Mouse (Mus musculus): Measurements from ENCODE around the gene Cd300ld. TPM values are rescaled to one million over a fixed set of nuclear protein-coding genes. Genes with fewer than 3 reads are reported as not detected.

The Cd300ld gene
- polyA plus RNA-seq, 1 experiment from 2014 or later, result 0.22 TPM

GRCm38 (mm10) chr11:114972726-114973125 lies 17.0 kb downstream of the Cd300ld start:
- H3K4me1 ChIP-seq (replicated peaks; ENCODE audit: insufficient read depth, low read length), result no peaks in the 10 kb centered on the region

GRCm38 (mm10) chr11:114968752-114969207 lies 20.9 kb downstream of the Cd300ld start, which contains the start of gene Cd300c:
TSS of gene Cd300c (minus strand) at chr11:114969157.
- DNase-seq (ENCODE audit: low spot score), result no peak
- no peaks in the 10 kb centered on the region for H3K36me3 ChIP-seq (ENCODE audit: insufficient read depth, low read length)
- ATAC-seq (replicated peaks; ENCODE audit: low FRiP score, low read depth), result no peak
- no peaks in the 10 kb centered on the region for H3K27me3 ChIP-seq (ENCODE audit: insufficient read depth, low read length)
- no peak within 1 kb of the TSS for H3K9ac ChIP-seq (ENCODE audit: low read depth, low read length)
- H3K27ac ChIP-seq, result no peak within 1 kb of the TSS
- no peaks in the 10 kb centered on the region for H3K9me3 ChIP-seq (replicated peaks; ENCODE audit: low read length)
- no peak for TF ChIP-seq CTCF (IDR thresholded peaks at IDR 0.05; ENCODE audit: low read depth)
- no peak within 1 kb of the TSS for H3K4me2 ChIP-seq (ENCODE audit: low read length)
- H3K4me1 ChIP-seq (replicated peaks; ENCODE audit: insufficient read depth, low read length), result no peaks in the 10 kb centered on the region
- H3K4me3 ChIP-seq (replicated peaks; ENCODE audit: low read depth, low read length), result no peak within 1 kb of the TSS
- 76% methylated on average over 9 of the region's 9 CpGs for WGBS

More at GRCm38 (mm10) chr11:114972726-114973125, 17.0 kb downstream of the Cd300ld start:
- Histone ChIP-seq H3K36me3 (ENCODE audit: insufficient read depth, low read length) (no peaks in the 10 kb centered on the region), H3K27me3 (ENCODE audit: insufficient read depth, low read length) (no peaks in the 10 kb centered on the region), H3K9me3 (replicated peaks; ENCODE audit: low read length) (no peaks in the 10 kb centered on the region), H3K4me3 (replicated peaks; ENCODE audit: low read depth, low read length) (no peak overlapping the region), H3K4me2 (ENCODE audit: low read length) (no peak overlapping the region), H3K27ac (no peak overlapping the region), H3K9ac (ENCODE audit: low read depth, low read length) (no peak overlapping the region)
- no peak for TF ChIP-seq CTCF (IDR thresholded peaks at IDR 0.05; ENCODE audit: low read depth)
- WGBS, result 82% methylated on average over 10 of the region's 10 CpGs
- DNase-seq (ENCODE audit: low spot score) (no peak), ATAC-seq (replicated peaks; ENCODE audit: low FRiP score, low read depth) (no peak)

- no peaks in the 10 kb centered on the region for H3K9me3 ChIP-seq (replicated peaks; ENCODE audit: low read length)
- no peak for DNase-seq (ENCODE audit: low spot score)
- TF ChIP-seq CTCF (IDR thresholded peaks at IDR 0.05; ENCODE audit: low read depth), result no peak
- ATAC-seq (replicated peaks; ENCODE audit: low FRiP score, low read depth), result no peak
- H3K9ac ChIP-seq (ENCODE audit: low read depth, low read length), result no peak overlapping the region
- H3K4me1 ChIP-seq (replicated peaks; ENCODE audit: insufficient read depth, low read length), result no peaks in the 10 kb centered on the region
- H3K27ac ChIP-seq, result no peak overlapping the region
- no peaks in the 10 kb centered on the region for H3K27me3 ChIP-seq (ENCODE audit: insufficient read depth, low read length)
- no peaks in the 10 kb centered on the region for H3K36me3 ChIP-seq (ENCODE audit: insufficient read depth, low read length)
- H3K4me3 ChIP-seq (replicated peaks; ENCODE audit: low read depth, low read length), result no peak overlapping the region
- WGBS, result 38% methylated on average over 3 of the region's 3 CpGs
- no peak overlapping the region for H3K4me2 ChIP-seq (ENCODE audit: low read length)
These were observed 24.4 kb downstream of the Cd300ld start for GRCm38 (mm10) chr11:114965182-114965828.

GRCm38 (mm10) chr11:114960369-114960768 lies 29.4 kb downstream of the Cd300ld start:
- Histone ChIP-seq H3K36me3 (ENCODE audit: insufficient read depth, low read length) (no peaks in the 10 kb centered on the region), H3K4me2 (ENCODE audit: low read length) (no peak overlapping the region), H3K9ac (ENCODE audit: low read depth, low read length) (no peak overlapping the region), H3K9me3 (replicated peaks; ENCODE audit: low read length) (no peaks in the 10 kb centered on the region), H3K4me3 (replicated peaks; ENCODE audit: low read depth, low read length) (no peak overlapping the region), H3K27ac (no peak overlapping the region), H3K4me1 (replicated peaks; ENCODE audit: insufficient read depth, low read length) (no peaks in the 10 kb centered on the region), H3K27me3 (ENCODE audit: insufficient read depth, low read length) (no peaks in the 10 kb centered on the region)
- no peak for TF ChIP-seq CTCF (IDR thresholded peaks at IDR 0.05; ENCODE audit: low read depth)
- no peak for DNase-seq (ENCODE audit: low spot score)
- no peak for ATAC-seq (replicated peaks; ENCODE audit: low FRiP score, low read depth)
- WGBS, result 84% methylated on average over 1 of the region's 1 CpGs

- H3K36me3 ChIP-seq (ENCODE audit: insufficient read depth, low read length), result no peaks in the 10 kb centered on the region
- no peaks in the 10 kb centered on the region for H3K9me3 ChIP-seq (replicated peaks; ENCODE audit: low read length)
- H3K4me2 ChIP-seq (ENCODE audit: low read length), result no peak within 1 kb of the TSS
- 41% methylated on average over 6 of the region's 6 CpGs for WGBS
- H3K4me3 ChIP-seq (replicated peaks; ENCODE audit: low read depth, low read length), result no peak within 1 kb of the TSS
- no peak for TF ChIP-seq CTCF (IDR thresholded peaks at IDR 0.05; ENCODE audit: low read depth)
- no peak within 1 kb of the TSS for H3K9ac ChIP-seq (ENCODE audit: low read depth, low read length)
- DNase-seq (ENCODE audit: low spot score) (no peak), ATAC-seq (replicated peaks; ENCODE audit: low FRiP score, low read depth) (no peak)
- no peaks in the 10 kb centered on the region for H3K27me3 ChIP-seq (ENCODE audit: insufficient read depth, low read length)
- no peak within 1 kb of the TSS for H3K27ac ChIP-seq
- no peaks in the 10 kb centered on the region for H3K4me1 ChIP-seq (replicated peaks; ENCODE audit: insufficient read depth, low read length)
These were observed 55.6 kb downstream of the Cd300ld start, which contains the start of gene Cd300lb for GRCm38 (mm10) chr11:114934144-114934543. TSS of gene Cd300lb (minus strand) at chr11:114934386.

GRCm38 (mm10) chr11:114933591-114933990 lies 56.1 kb downstream of the Cd300ld start:
- H3K9me3 ChIP-seq (replicated peaks; ENCODE audit: low read length), result no peaks in the 10 kb centered on the region
- no peak for TF ChIP-seq CTCF (IDR thresholded peaks at IDR 0.05; ENCODE audit: low read depth)
- 77% methylated on average over 4 of the region's 4 CpGs for WGBS
- no peak for ATAC-seq (replicated peaks; ENCODE audit: low FRiP score, low read depth)
- H3K4me1 ChIP-seq (replicated peaks; ENCODE audit: insufficient read depth, low read length), result no peaks in the 10 kb centered on the region
- no peak overlapping the region for H3K4me2 ChIP-seq (ENCODE audit: low read length)
- H3K4me3 ChIP-seq (replicated peaks; ENCODE audit: low read depth, low read length), result no peak overlapping the region
- no peak overlapping the region for H3K9ac ChIP-seq (ENCODE audit: low read depth, low read length)
- H3K27ac ChIP-seq, result no peak overlapping the region
- no peaks in the 10 kb centered on the region for H3K36me3 ChIP-seq (ENCODE audit: insufficient read depth, low read length)
- H3K27me3 ChIP-seq (ENCODE audit: insufficient read depth, low read length), result no peaks in the 10 kb centered on the region
- DNase-seq (ENCODE audit: low spot score), result no peak

Other genes starting within 250 kb of the Cd300ld start
- 0.06 and 0.11 TPM in 2 replicates for gene Kif19a, start 224.5 kb downstream of the Cd300ld start, polyA plus RNA-seq (2015; fragmentation: Nextera tagmentation; extraction: Ambion mirVana)
- 0.78 and 0.96 TPM in 2 replicates for gene Btbd17, start 194.0 kb downstream of the Cd300ld start, polyA plus RNA-seq (2015; fragmentation: Nextera tagmentation; extraction: Ambion mirVana)
- 0.13 TPM in 1 of 2 replicates, not detected in the other for gene Gpr142, start 191.0 kb downstream of the Cd300ld start, polyA plus RNA-seq (2015; fragmentation: Nextera tagmentation; extraction: Ambion mirVana)
- gene Gprc5c, start 138.8 kb downstream of the Cd300ld start, polyA plus RNA-seq (2015; fragmentation: Nextera tagmentation; extraction: Ambion mirVana), result 118 and 131 TPM in 2 replicates
- 1.5 and 1.7 TPM in 2 replicates for gene Cd300a, start 99.9 kb downstream of the Cd300ld start, polyA plus RNA-seq (2015; fragmentation: Nextera tagmentation; extraction: Ambion mirVana)
- gene Cd300lb, start 55.5 kb downstream of the Cd300ld start, polyA plus RNA-seq (2015; fragmentation: Nextera tagmentation; extraction: Ambion mirVana), result 0.36 and 0.43 TPM in 2 replicates
- gene Cd300c, start 20.8 kb downstream of the Cd300ld start, polyA plus RNA-seq (2015; fragmentation: Nextera tagmentation; extraction: Ambion mirVana), result not detected in 2 replicates
- gene Cd300c2, start 12.0 kb upstream of the Cd300ld start, polyA plus RNA-seq (2015; fragmentation: Nextera tagmentation; extraction: Ambion mirVana), result 3.6 and 3.7 TPM in 2 replicates
- 0.52 TPM in 1 of 2 replicates, not detected in the other for gene Cd300ld2, start 26.3 kb upstream of the Cd300ld start, polyA plus RNA-seq (2015; fragmentation: Nextera tagmentation; extraction: Ambion mirVana)
- gene Cd300ld4, start 37.1 kb upstream of the Cd300ld start, polyA plus RNA-seq (2015; fragmentation: Nextera tagmentation; extraction: Ambion mirVana), result not detected in 2 replicates
- not detected in 2 replicates for gene Cd300ld5, start 47.8 kb upstream of the Cd300ld start, polyA plus RNA-seq (2015; fragmentation: Nextera tagmentation; extraction: Ambion mirVana)
- gene Cd300ld3, start 58.5 kb upstream of the Cd300ld start, polyA plus RNA-seq (2015; fragmentation: Nextera tagmentation; extraction: Ambion mirVana), result not detected in 2 replicates
- not detected in 2 replicates for gene Cd300e, start 72.3 kb upstream of the Cd300ld start, polyA plus RNA-seq (2015; fragmentation: Nextera tagmentation; extraction: Ambion mirVana)
- 1.8 and 2.2 TPM in 2 replicates for gene Rab37, start 101.5 kb upstream of the Cd300ld start, polyA plus RNA-seq (2015; fragmentation: Nextera tagmentation; extraction: Ambion mirVana)
- 0.33 TPM in 2 replicates for gene Cd300lf, start 144.1 kb upstream of the Cd300ld start, polyA plus RNA-seq (2015; fragmentation: Nextera tagmentation; extraction: Ambion mirVana)
- 163 and 172 TPM in 2 replicates for gene Slc9a3r1, start 173.4 kb upstream of the Cd300ld start, polyA plus RNA-seq (2015; fragmentation: Nextera tagmentation; extraction: Ambion mirVana)
- 12.0 and 12.6 TPM in 2 replicates for gene Tmem104, start 197.6 kb upstream of the Cd300ld start, polyA plus RNA-seq (2015; fragmentation: Nextera tagmentation; extraction: Ambion mirVana)
- 26.8 TPM in 2 replicates for gene Nat9, start 197.9 kb upstream of the Cd300ld start, polyA plus RNA-seq (2015; fragmentation: Nextera tagmentation; extraction: Ambion mirVana)

Measured in kidney, postnatal 0 days (tissue).